Mouse (Mus musculus): ENCODE data around the gene Shb. TPM values are rescaled to one million over a fixed set of nuclear protein-coding genes. Genes with fewer than 3 reads are reported as not detected.

The Shb gene
- polyA plus RNA-seq, 1 experiment from 2014 or later, result 3.1 TPM

GRCm38 (mm10) chr4:45452569-45453111, 79.6 kb downstream of the Shb start:
- H3K27ac ChIP-seq (ENCODE audit: low read length), result peak overlapping the region; percentile 96
- 30% methylated on average over 7 of the region's 7 CpGs for WGBS
- H3K4me2 ChIP-seq (replicated peaks; ENCODE audit: low read depth, low read length), result peak overlapping the region; percentile 11
- peaks cover 46% of the 10 kb centered on the region for H3K4me1 ChIP-seq (ENCODE audit: insufficient read depth, low read length)
- H3K9me3 ChIP-seq (ENCODE audit: low read length), result no peaks in the 10 kb centered on the region
- H3K9ac ChIP-seq (replicated peaks; ENCODE audit: low read length), result no peak overlapping the region; the same call in 1 of the 2 replicates
- 0 out of 2 replicates have a peak, but pooled peaks cover 4% of the 10 kb centered on the region for H3K36me3 ChIP-seq (ENCODE audit: insufficient read depth, low read length)
- ATAC-seq (ENCODE audit: low FRiP score, low TSS enrichment), result peak; percentile 88
- H3K4me3 ChIP-seq (ENCODE audit: low read length), result no peak overlapping the region
- H3K27me3 ChIP-seq (ENCODE audit: insufficient read depth, low read length), result no peaks in the 10 kb centered on the region

DNA sequence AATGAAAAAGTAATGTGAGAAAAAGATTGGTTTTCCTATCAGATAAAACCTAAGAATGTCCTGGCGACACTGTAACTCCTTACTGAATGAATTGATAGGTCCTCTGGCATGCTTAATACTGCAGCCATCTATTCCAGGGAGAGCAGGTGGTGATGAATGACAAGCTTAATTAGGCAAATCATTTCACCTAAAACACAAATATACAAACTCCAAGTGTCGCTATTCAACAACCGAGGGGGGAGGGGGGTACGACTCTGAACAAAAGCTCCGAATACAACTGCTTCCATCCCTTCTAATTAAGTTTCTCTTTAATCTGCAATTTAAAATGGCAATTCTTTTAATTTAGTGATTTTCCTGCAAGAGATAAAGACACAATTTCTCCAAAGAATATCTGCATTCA, 83.3 kb downstream of the Shb start:
- H3K27me3 ChIP-seq (ENCODE audit: insufficient read depth, low read length), result no peaks in the 10 kb centered on the region
- H3K9me3 ChIP-seq (ENCODE audit: low read length), result no peaks in the 10 kb centered on the region
- WGBS, result 74% methylated on average over 5 of the region's 5 CpGs
- ATAC-seq (ENCODE audit: low FRiP score, low TSS enrichment), result no peak
- no peak overlapping the region for H3K9ac ChIP-seq (replicated peaks; ENCODE audit: low read length)
- H3K27ac ChIP-seq (ENCODE audit: low read length), result no peak overlapping the region
- H3K36me3 ChIP-seq (ENCODE audit: insufficient read depth, low read length), result peaks cover 18% of the 10 kb centered on the region
- no peak overlapping the region for H3K4me2 ChIP-seq (replicated peaks; ENCODE audit: low read depth, low read length)
- H3K4me3 ChIP-seq (ENCODE audit: low read length), result no peak overlapping the region
- H3K4me1 ChIP-seq (ENCODE audit: insufficient read depth, low read length), result peaks cover 44% of the 10 kb centered on the region

DNA sequence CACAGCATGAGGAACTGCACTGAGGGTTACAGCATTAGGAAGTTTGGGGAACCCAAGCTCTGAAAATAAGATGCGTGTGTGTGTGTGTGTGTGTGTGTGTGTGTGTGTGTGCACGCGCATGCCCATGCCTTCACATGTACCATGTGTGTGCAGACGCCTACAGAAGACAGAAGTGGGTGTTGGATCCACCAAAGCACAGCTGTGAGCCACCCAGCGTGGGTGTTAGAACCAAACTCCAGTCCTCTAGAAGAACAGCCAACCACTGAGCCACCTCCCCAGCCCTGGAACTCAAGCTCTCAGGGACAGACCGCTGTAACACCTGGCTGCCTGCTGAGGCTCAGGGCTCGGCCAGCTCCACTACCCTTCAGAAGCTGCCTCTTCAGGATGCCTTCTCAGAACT, 83.8 kb downstream of the Shb start:
- Histone ChIP-seq H3K36me3 (ENCODE audit: insufficient read depth, low read length) (peaks cover 23% of the 10 kb centered on the region), H3K27me3 (ENCODE audit: insufficient read depth, low read length) (no peaks in the 10 kb centered on the region), H3K9me3 (ENCODE audit: low read length) (no peaks in the 10 kb centered on the region), H3K4me2 (replicated peaks; ENCODE audit: low read depth, low read length) (no peak overlapping the region), H3K4me1 (ENCODE audit: insufficient read depth, low read length) (peaks cover 38% of the 10 kb centered on the region), H3K4me3 (ENCODE audit: low read length) (no peak overlapping the region), H3K27ac (ENCODE audit: low read length) (no peak overlapping the region), H3K9ac (replicated peaks; ENCODE audit: low read length) (no peak overlapping the region)
- 91% methylated on average over 7 of the region's 7 CpGs for WGBS
- ATAC-seq (ENCODE audit: low FRiP score, low TSS enrichment), result no peak

DNA sequence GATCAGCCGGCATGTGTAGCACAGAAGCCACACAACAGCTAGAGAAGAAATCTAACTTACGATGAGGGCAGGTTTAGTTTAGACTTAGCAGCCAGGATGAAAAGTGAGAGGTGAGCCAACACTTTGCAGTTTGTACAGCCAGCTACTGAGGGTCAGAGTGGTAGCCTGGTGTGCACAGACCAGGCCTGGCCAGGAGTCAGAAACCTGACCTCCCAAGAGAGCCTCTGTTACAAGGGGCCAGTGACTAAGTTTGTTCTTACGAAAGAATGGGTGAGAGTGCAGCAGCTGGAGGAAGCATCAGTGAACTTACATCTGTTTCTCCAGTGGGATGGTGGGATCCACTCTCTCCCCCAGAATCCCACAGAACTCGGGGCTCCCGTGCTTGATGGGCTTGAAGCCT, 85.1 kb downstream of the Shb start:
- WGBS, result 79% methylated on average over 5 of the region's 5 CpGs
- Histone ChIP-seq H3K36me3 (ENCODE audit: insufficient read depth, low read length) (peaks cover 28% of the 10 kb centered on the region), H3K4me1 (ENCODE audit: insufficient read depth, low read length) (peaks cover 25% of the 10 kb centered on the region)

DNA sequence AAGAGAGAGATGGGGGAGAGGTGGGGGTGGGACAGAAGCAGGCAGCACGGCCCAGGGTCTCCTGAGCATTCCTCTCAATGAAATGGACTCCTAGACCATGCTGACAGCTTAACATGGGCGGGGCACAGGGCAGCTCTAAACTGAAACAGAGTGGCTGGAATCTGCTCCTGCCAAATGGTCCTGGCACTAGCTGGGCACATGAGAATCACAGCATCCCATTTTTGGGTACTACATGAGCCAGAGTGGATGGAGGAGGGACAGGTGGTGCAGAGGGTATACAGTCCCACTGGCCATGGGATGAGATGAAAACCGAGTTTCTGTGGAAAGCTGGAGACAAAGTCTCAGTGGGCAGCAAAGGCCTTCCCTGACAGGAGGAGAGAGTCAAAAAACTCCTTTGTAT, 87.0 kb downstream of the Shb start:
- Histone ChIP-seq H3K9ac (replicated peaks; ENCODE audit: low read length) (no peak overlapping the region), H3K36me3 (ENCODE audit: insufficient read depth, low read length) (peaks cover 30% of the 10 kb centered on the region), H3K4me1 (ENCODE audit: insufficient read depth, low read length) (peaks cover 7% of the 10 kb centered on the region), H3K27ac (ENCODE audit: low read length) (no peak overlapping the region), H3K4me2 (replicated peaks; ENCODE audit: low read depth, low read length) (no peak overlapping the region), H3K4me3 (ENCODE audit: low read length) (no peak overlapping the region), H3K9me3 (ENCODE audit: low read length) (no peaks in the 10 kb centered on the region), H3K27me3 (ENCODE audit: insufficient read depth, low read length) (no peaks in the 10 kb centered on the region)
- ATAC-seq (ENCODE audit: low FRiP score, low TSS enrichment), result no peak
- 74% methylated on average over 3 of the region's 3 CpGs for whole genome bisulfite sequencing

More for the DNA sequence above, 85.1 kb downstream of the Shb start:
- H3K9me3 ChIP-seq (ENCODE audit: low read length), result no peaks in the 10 kb centered on the region
- no peak overlapping the region for H3K4me2 ChIP-seq (replicated peaks; ENCODE audit: low read depth, low read length)
- no peaks in the 10 kb centered on the region for H3K27me3 ChIP-seq (ENCODE audit: insufficient read depth, low read length)
- no peak overlapping the region for H3K4me3 ChIP-seq (ENCODE audit: low read length)
- no peak overlapping the region for H3K27ac ChIP-seq (ENCODE audit: low read length)
- no peak overlapping the region for H3K9ac ChIP-seq (replicated peaks; ENCODE audit: low read length)
- no peak for ATAC-seq (ENCODE audit: low FRiP score, low TSS enrichment)

DNA sequence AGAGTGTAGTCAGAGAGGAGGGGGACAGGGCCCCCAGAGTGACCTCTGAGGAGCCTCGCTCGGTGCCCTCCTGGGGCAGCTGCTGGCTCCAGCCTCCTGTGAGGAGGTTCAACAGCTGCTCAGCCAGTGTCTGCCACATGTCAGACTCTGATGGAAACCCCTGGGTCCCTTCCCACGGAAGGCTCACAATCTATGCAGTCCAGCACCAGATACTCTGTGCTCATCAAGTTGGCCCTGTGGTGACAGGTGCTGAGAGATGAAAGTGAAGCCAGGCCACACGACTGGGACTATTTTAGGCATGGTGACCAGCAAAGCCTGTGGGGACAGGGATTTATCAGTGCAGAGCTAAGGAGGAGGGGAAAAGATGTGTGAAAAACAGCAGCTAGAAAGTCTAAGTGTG, 87.5 kb downstream of the Shb start:
- 52% methylated on average over 4 of the region's 4 CpGs for WGBS
- no peak for ATAC-seq (ENCODE audit: low FRiP score, low TSS enrichment)

GRCm38 (mm10) chr4:45443652-45444051, 88.6 kb downstream of the Shb start:
- Histone ChIP-seq H3K9ac (replicated peaks; ENCODE audit: low read length) (no peak overlapping the region; the same call in 1 of the 2 replicates), H3K27ac (ENCODE audit: low read length) (no peak overlapping the region), H3K4me2 (replicated peaks; ENCODE audit: low read depth, low read length) (no peak overlapping the region), H3K9me3 (ENCODE audit: low read length) (no peaks in the 10 kb centered on the region), H3K27me3 (ENCODE audit: insufficient read depth, low read length) (no peaks in the 10 kb centered on the region), H3K4me3 (ENCODE audit: low read length) (no peak overlapping the region), H3K4me1 (ENCODE audit: insufficient read depth, low read length) (peaks cover 12% of the 10 kb centered on the region; the same call in 1 of the 2 replicates), H3K36me3 (ENCODE audit: insufficient read depth, low read length) (peaks cover 31% of the 10 kb centered on the region)
- WGBS, result 78% methylated on average over 7 of the region's 7 CpGs
- no peak for ATAC-seq (ENCODE audit: low FRiP score, low TSS enrichment)

More for the DNA sequence above, 87.5 kb downstream of the Shb start:
- H3K27me3 ChIP-seq (ENCODE audit: insufficient read depth, low read length), result no peaks in the 10 kb centered on the region
- no peak overlapping the region for H3K4me2 ChIP-seq (replicated peaks; ENCODE audit: low read depth, low read length)
- H3K9me3 ChIP-seq (ENCODE audit: low read length), result no peaks in the 10 kb centered on the region
- H3K27ac ChIP-seq (ENCODE audit: low read length), result no peak overlapping the region
- H3K36me3 ChIP-seq (ENCODE audit: insufficient read depth, low read length), result peaks cover 31% of the 10 kb centered on the region
- H3K9ac ChIP-seq (replicated peaks; ENCODE audit: low read length), result no peak overlapping the region
- no peak overlapping the region for H3K4me3 ChIP-seq (ENCODE audit: low read length)
- peaks cover 4% of the 10 kb centered on the region for H3K4me1 ChIP-seq (ENCODE audit: insufficient read depth, low read length)

GRCm38 (mm10) chr4:45442237-45442636, 90.0 kb downstream of the Shb start:
- H3K4me3 ChIP-seq (ENCODE audit: low read length), result no peak overlapping the region
- 44% methylated on average over 3 of the region's 3 CpGs for WGBS
- ATAC-seq (ENCODE audit: low FRiP score, low TSS enrichment), result no peak
- no peak overlapping the region for H3K4me2 ChIP-seq (replicated peaks; ENCODE audit: low read depth, low read length)
- H3K36me3 ChIP-seq (ENCODE audit: insufficient read depth, low read length), result peaks cover 30% of the 10 kb centered on the region
- no peaks in the 10 kb centered on the region for H3K9me3 ChIP-seq (ENCODE audit: low read length)
- H3K4me1 ChIP-seq (ENCODE audit: insufficient read depth, low read length), result peaks cover 14% of the 10 kb centered on the region
- no peak overlapping the region for H3K27ac ChIP-seq (ENCODE audit: low read length)
- no peak overlapping the region for H3K9ac ChIP-seq (replicated peaks; ENCODE audit: low read length)
- H3K27me3 ChIP-seq (ENCODE audit: insufficient read depth, low read length), result no peaks in the 10 kb centered on the region

DNA sequence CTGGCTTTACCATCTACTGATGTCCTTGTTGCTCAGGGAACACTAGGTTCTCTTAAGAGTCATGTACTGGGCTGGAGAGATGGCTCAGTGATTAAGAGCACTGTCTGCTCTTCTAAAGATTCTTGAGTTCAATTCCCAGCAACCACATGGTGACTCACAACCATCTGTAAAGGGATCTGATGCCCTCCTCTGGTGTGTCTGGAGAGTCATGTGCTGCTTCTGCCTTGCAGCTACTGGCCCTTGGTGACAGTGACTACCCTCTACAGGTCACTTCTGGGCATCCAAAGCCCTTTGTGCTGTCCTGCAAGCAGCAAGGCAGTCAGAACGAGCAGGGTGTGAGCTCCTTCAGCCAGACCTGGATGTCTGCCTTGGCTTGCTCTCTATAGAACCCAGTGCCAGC, 90.5 kb downstream of the Shb start:
- peaks cover 19% of the 10 kb centered on the region for H3K4me1 ChIP-seq (ENCODE audit: insufficient read depth, low read length)
- no peak overlapping the region for H3K27ac ChIP-seq (ENCODE audit: low read length)
- ATAC-seq (ENCODE audit: low FRiP score, low TSS enrichment), result no peak
- H3K4me2 ChIP-seq (replicated peaks; ENCODE audit: low read depth, low read length), result no peak overlapping the region
- H3K27me3 ChIP-seq (ENCODE audit: insufficient read depth, low read length), result no peaks in the 10 kb centered on the region
- peaks cover 27% of the 10 kb centered on the region; the same call in 1 of the 2 replicates for H3K36me3 ChIP-seq (ENCODE audit: insufficient read depth, low read length)
- no peak overlapping the region for H3K9ac ChIP-seq (replicated peaks; ENCODE audit: low read length)
- no peaks in the 10 kb centered on the region for H3K9me3 ChIP-seq (ENCODE audit: low read length)
- H3K4me3 ChIP-seq (ENCODE audit: low read length), result no peak overlapping the region
- WGBS, result 74% methylated on average over 1 of the region's 1 CpGs

GRCm38 (mm10) chr4:45439281-45439680, 93.0 kb downstream of the Shb start:
- H3K9ac ChIP-seq (replicated peaks; ENCODE audit: low read length), result 0 out of 2 replicates have a peak overlapping the region, but pooled peaks have one; percentile 12
- no peak for ATAC-seq (ENCODE audit: low FRiP score, low TSS enrichment)
- no peak overlapping the region for H3K4me3 ChIP-seq (ENCODE audit: low read length)
- no peak overlapping the region for H3K27ac ChIP-seq (ENCODE audit: low read length)
- H3K36me3 ChIP-seq (ENCODE audit: insufficient read depth, low read length), result peaks cover 15% of the 10 kb centered on the region; the same call in 1 of the 2 replicates
- H3K27me3 ChIP-seq (ENCODE audit: insufficient read depth, low read length), result no peaks in the 10 kb centered on the region
- no peak overlapping the region for H3K4me2 ChIP-seq (replicated peaks; ENCODE audit: low read depth, low read length)
- H3K9me3 ChIP-seq (ENCODE audit: low read length), result no peaks in the 10 kb centered on the region
- WGBS, result 7% methylated on average over 5 of the region's 5 CpGs
- H3K4me1 ChIP-seq (ENCODE audit: insufficient read depth, low read length), result peaks cover 44% of the 10 kb centered on the region

Data from kidney, embryonic 16.5 days (tissue).